Mouse (Mus musculus): ENCODE results near the gene Mylk3.

DNA sequence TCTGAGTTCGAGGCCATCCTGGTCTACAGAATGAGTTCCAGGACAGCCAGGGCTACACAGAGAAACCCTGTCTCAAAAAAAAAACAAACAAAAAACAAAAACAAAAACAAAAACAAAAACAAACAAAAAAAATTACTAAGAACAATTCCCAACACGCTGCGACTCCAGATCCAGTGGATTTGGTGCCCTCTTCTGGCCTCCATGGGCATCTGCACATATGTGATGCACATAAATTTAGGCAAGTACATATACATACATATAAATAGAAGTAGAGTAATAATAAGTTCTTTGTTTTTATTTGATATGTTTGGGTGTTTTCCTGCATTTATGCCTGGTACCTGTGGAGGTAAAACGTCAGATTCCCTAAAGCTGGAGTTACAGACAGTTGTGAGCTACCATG is 12.4 kb upstream of the Mylk3 start:
- TF ChIP-seq CTCF (IDR thresholded peaks at IDR 0.05; ENCODE audit: low read depth) (peak; percentile 61), EP300 (IDR thresholded peaks at IDR 0.05; ENCODE audit: low read depth) (no peak)

All from liver, embryonic 14.5 days (tissue).